Mouse (Mus musculus) forebrain, embryonic 13.5 days (tissue): ENCODE results near the gene Cxcl14. TPM values are rescaled to one million over a fixed set of nuclear protein-coding genes. Genes with fewer than 3 reads are reported as not detected.

ENCODE experiments used
- ATAC-seq: fragments of 200-750 bp; cut with Nextera tagmentation; 2 replicates; pipeline ENCODE4 v1.8.0; 2017
- H3K27ac ChIP-seq: fragments of 300-500 bp; sonication (generic); 2 replicates; pipeline ENCODE4 v1.5.1; 2015; ENCODE audit warnings: inconsistent platforms, mild to moderate bottlenecking, moderate library complexity
- H3K27me3 ChIP-seq: fragments of 300-500 bp; sonication (generic); 2 replicates; pipeline ENCODE4 v1.6.1; 2015; ENCODE audit warnings: mild to moderate bottlenecking, inconsistent platforms
- H3K36me3 ChIP-seq: fragments of 300-500 bp; sonication (generic); 2 replicates; pipeline ENCODE4 v1.6.1; 2015; ENCODE audit warnings: mild to moderate bottlenecking, inconsistent platforms; ENCODE audit not compliant: poor library complexity, severe bottlenecking
- H3K4me1 ChIP-seq: fragments of 300-500 bp; sonication (generic); 2 replicates; pipeline ENCODE4 v1.6.1; 2015; ENCODE audit warnings: inconsistent platforms
- H3K4me2 ChIP-seq: fragments of 300-500 bp; sonication (generic); 2 replicates; pipeline ENCODE4 v1.6.1; 2015; ENCODE audit warnings: inconsistent platforms, mild to moderate bottlenecking, moderate library complexity
- H3K4me3 ChIP-seq: fragments of 300-500 bp; sonication (generic); 2 replicates; pipeline ENCODE4 v1.5.1; 2015; ENCODE audit warnings: mild to moderate bottlenecking, inconsistent platforms
- H3K9ac ChIP-seq: fragments of 300-500 bp; sonication (generic); 2 replicates; pipeline ENCODE4 v1.6.1; 2015; ENCODE audit warnings: mild to moderate bottlenecking, inconsistent platforms
- H3K9me3 ChIP-seq: fragments of 300-500 bp; sonication (generic); replicated peaks from 2 replicates; pipeline ENCODE4 v1.6.1; 2016; ENCODE audit warnings: inconsistent platforms
- WGBS: fragments of 180-500 bp; shearing (Covaris S2); methylation state at CpG from one replicate; pipeline ENCODE4 v1.1.7; 2015; 5-methylcytosine and 5-hydroxymethylcytosine counted together
- polyA plus RNA-seq: library from polyadenylated mRNA; unstranded; fragments of >200 nt; fragmentation: Nextera tagmentation; extraction: Ambion mirVana; gene quantifications from 2 replicates; pipeline ENCODE4 v1.2.1, GENCODE M21; 2015

The Cxcl14 gene
- polyA plus RNA-seq, result 6.6 and 11.3 TPM in 2 replicates

DNA sequence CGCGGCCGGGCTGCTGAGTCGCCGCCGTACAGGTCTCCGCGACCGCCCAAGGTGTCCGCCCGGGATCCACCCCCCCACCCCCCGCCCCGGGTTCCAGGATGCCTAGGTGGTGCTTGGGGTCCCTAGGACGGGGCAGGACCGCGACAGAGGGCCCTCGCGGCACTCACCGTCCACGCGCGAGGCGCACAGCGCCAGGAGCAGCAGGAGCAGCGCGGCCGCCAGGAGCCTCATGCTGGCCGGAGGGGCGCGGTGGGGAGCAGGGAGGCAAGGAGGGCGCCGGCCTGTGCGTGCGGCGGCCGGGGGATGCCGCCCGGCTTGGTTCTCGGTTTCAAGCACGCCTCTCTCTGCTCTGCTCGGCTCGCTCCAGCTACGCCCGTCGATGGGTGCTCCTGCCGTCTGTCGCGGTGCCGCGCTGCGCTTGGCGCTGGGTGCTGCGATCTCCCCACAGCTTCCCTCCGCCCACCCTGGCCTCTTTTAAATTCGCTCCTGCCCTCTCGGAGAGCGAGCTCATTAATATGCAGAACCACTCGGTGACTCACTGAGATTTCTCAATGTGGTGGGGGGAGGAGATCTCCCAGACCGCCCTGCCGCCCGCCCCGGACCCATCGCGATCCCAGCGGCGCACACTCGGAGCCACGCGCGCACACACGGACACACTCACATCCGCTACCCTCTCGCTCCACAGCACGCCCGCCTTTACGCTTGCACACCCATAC is at the start of gene Cxcl14:
Cxcl14 (minus strand) TSS at position 609 of the 716 bp plus-strand sequence.
- peak; percentile 67 for ATAC-seq

DNA sequence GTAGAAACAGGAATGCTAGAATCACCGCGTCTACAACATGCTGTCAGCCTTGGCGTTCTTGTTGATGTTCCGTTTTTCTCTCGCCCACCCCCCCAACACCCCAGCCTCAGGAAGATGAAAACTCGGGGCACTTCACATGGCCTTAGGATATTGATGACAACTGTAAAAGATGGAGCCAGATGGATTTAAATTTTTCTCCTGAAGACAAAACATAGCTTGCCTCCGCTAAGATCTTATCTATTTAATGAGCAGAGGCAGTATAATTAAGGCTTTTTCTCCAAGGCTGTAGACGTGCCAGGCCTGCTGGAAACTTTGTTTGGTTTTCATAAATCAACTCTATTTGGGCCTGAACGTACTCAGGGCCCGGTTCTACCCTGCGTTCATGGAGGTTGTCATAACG is 48.0 kb upstream of the Cxcl14 start:
- Histone ChIP-seq H3K36me3 (no peaks in the 10 kb centered on the region), H3K4me1 (peaks cover 18% of the 10 kb centered on the region), H3K4me3 (no peak overlapping the region), H3K27ac (no peak overlapping the region), H3K9ac (no peak overlapping the region), H3K27me3 (no peaks in the 10 kb centered on the region), H3K9me3 (no peaks in the 10 kb centered on the region), H3K4me2 (no peak overlapping the region)
- no peak for ATAC-seq
- 91% methylated on average over 12 of the region's 12 CpGs for WGBS

More for the DNA sequence above, at the start of gene Cxcl14:
- peaks cover 23% of the 10 kb centered on the region for H3K4me1 ChIP-seq
- H3K9me3 ChIP-seq, result no peaks in the 10 kb centered on the region
- H3K9ac ChIP-seq, result peak within 1 kb of the TSS; percentile 63
- H3K4me3 ChIP-seq, result peak within 1 kb of the TSS; percentile 47
- under 1% methylated on average over 70 of the region's 76 CpGs for WGBS
- no peak within 1 kb of the TSS for H3K27ac ChIP-seq
- peaks cover 82% of the 10 kb centered on the region for H3K27me3 ChIP-seq
- H3K36me3 ChIP-seq, result no peaks in the 10 kb centered on the region
- peak within 1 kb of the TSS; percentile 88 for H3K4me2 ChIP-seq

DNA sequence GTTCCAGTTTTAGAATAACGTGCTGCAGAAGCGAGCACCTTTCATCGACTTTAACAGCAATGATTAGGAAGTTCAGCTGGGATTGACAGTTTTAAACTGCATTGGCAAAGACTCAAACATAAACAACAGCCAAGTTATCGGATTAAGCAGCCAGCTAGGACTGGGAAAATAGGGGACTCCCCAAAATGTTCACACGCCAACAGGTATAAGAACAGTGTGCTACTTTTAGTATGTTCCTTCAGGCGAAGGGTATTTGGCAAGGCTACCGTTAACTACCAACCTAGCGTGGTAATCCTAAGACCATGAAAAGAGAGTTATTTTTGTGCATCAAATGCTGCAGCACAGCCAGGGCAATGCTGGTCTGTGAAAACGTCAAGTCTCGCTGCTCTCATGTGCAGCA is 46.1 kb upstream of the Cxcl14 start:
- H3K4me1 ChIP-seq, result peaks cover 18% of the 10 kb centered on the region
- H3K9ac ChIP-seq, result no peak overlapping the region
- no peak overlapping the region for H3K4me3 ChIP-seq
- WGBS, result 38% methylated on average over 10 of the region's 10 CpGs
- H3K4me2 ChIP-seq, result no peak overlapping the region
- H3K36me3 ChIP-seq, result no peaks in the 10 kb centered on the region
- no peak overlapping the region for H3K27ac ChIP-seq
- no peak for ATAC-seq
- H3K9me3 ChIP-seq, result no peaks in the 10 kb centered on the region
- no peaks in the 10 kb centered on the region for H3K27me3 ChIP-seq

DNA sequence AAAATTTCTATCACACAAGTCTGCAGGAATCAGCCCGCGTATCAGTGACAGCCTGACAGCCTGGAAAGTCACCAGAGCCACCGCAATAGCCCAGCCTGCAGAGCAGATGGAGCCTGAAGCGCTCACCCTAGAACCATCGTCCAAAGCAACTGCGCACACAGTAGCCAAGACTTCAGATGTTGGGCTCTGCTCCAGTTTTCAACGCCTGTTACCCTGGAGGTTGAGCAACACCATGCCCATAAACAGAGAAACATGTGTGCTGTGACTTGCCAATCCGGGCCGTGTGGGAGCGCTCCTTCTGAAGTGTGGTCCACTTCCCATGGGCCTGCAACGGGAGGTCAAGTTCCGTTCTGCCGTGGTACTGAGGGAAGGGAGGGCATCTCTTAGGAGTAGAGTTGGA is 44.2 kb upstream of the Cxcl14 start:
- ATAC-seq, result no peak
- H3K4me3 ChIP-seq, result no peak overlapping the region
- H3K9me3 ChIP-seq, result no peaks in the 10 kb centered on the region
- 90% methylated on average over 13 of the region's 13 CpGs for WGBS
- no peak overlapping the region for H3K4me2 ChIP-seq
- no peak overlapping the region for H3K9ac ChIP-seq
- H3K27ac ChIP-seq, result no peak overlapping the region
- peaks cover 15% of the 10 kb centered on the region for H3K4me1 ChIP-seq
- no peaks in the 10 kb centered on the region for H3K36me3 ChIP-seq
- H3K27me3 ChIP-seq, result no peaks in the 10 kb centered on the region

DNA sequence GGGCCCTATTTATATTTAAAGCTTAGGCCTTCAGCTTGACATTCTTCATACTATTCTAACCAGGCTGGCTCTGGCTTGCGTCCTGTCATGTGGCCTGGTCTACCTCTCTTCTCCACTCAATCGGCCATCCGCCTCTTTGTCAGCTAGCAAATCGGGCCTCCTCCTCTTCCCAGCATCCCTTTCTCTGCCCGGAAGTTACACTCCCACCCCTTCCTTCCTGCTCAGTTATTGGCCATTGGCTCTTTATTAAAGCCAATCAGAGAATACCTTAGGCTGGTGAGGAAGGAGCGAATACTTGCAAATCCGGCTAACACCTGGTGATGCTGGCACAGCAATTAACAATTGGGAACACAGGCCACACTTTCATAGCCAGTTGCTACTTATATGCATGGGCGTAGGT is 43.5 kb upstream of the Cxcl14 start:
- Histone ChIP-seq H3K9me3 (no peaks in the 10 kb centered on the region), H3K4me3 (no peak overlapping the region), H3K27ac (no peak overlapping the region), H3K4me1 (peaks cover 19% of the 10 kb centered on the region), H3K27me3 (no peaks in the 10 kb centered on the region), H3K4me2 (no peak overlapping the region), H3K9ac (no peak overlapping the region), H3K36me3 (no peaks in the 10 kb centered on the region)
- WGBS, result 86% methylated on average over 8 of the region's 8 CpGs
- ATAC-seq, result no peak

DNA sequence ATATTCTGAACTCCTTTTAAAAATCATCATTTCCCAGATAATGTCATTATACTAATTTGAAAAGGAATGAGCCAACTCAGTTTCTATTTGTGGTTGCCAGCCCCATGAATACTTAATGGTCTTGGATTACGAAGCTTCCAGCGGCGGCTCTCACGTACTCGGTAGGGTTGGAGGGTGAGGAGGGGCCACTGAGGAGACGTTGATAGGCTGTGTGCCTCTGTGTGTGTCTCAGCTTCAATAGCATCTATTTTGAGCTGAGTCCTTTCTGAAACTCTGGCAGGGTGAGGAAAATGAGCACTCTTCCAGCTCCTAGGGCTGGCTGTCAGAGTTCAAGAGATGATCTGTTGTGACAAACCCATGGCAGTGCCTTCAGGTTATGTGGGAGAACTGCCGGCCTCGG is 40.6 kb upstream of the Cxcl14 start:
- no peak overlapping the region for H3K4me3 ChIP-seq
- no peak overlapping the region for H3K4me2 ChIP-seq
- H3K4me1 ChIP-seq, result peaks cover 13% of the 10 kb centered on the region
- no peak overlapping the region for H3K9ac ChIP-seq
- no peaks in the 10 kb centered on the region for H3K9me3 ChIP-seq
- ATAC-seq, result no peak
- no peak overlapping the region for H3K27ac ChIP-seq
- whole genome bisulfite sequencing, result 40% methylated on average over 8 of the region's 8 CpGs
- no peaks in the 10 kb centered on the region for H3K36me3 ChIP-seq
- no peaks in the 10 kb centered on the region for H3K27me3 ChIP-seq

DNA sequence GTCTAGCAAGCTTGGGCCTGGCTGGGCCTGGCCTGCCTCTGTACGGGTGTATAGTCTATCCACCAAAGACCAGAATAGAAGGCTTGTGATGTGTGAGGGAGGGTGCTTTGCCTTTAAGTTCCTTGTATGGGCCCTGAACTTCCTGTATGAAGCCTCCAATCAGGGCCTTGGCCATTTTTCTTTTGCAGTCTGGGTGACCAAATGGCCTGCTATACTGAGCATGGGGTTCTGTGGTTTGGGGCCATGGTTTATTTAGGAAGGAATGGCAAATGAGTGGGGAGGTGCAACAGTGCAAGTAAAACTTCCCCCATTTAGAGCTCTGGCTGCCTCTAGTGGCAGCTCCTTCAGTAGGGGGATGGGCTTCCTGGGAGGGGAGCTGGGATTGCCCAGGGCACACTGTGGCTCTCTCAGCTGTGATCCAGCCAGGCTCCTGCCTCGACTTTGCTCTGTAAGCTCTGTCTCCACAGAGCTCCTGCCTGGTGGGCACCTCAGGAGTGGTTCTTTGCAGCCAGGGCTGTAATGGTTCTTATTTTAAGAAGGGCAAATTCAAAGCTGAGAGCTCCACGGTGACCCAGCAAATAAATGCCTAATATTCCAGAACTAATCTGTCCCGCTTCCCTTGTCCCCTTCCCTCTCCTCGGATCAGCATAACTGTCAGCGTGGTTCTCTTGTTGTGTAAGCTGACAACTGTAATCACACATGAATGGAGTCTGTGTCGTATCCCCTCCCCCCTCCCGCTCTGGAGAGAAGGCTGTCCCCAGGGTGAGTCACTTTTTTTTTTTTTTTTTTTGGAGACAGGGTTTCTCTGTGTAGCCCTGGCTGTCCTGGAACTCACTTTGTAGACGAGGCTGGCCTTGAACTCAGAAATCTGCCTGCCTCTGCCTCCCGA is 38.7 kb upstream of the Cxcl14 start:
- WGBS, result 56% methylated on average over 10 of the region's 10 CpGs
- Histone ChIP-seq H3K9me3 (no peaks in the 10 kb centered on the region), H3K36me3 (no peaks in the 10 kb centered on the region), H3K27ac (no peak overlapping the region), H3K9ac (no peak overlapping the region), H3K4me2 (no peak overlapping the region), H3K4me3 (no peak overlapping the region), H3K4me1 (peaks cover 20% of the 10 kb centered on the region), H3K27me3 (no peaks in the 10 kb centered on the region)
- no peak for ATAC-seq

DNA sequence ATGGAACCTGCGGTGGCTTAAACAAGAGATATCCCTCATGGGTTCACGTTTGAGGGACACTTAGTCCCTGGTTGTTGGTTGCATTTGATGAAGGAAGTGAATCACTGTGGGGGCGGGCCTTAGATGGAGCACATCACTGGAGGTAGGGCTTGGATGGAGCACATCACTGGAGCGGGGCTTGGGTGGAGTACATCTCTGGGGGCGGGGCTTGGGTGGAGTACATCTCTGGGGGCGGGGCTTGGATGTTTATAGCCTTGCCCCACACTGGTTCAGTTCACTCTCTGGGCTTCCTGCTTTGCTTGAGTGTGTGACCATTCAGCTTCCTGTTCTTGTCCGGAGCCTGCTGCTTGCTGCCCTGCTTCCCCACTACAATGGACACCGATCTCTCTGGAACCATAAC is 37.9 kb upstream of the Cxcl14 start:
- H3K9me3 ChIP-seq, result no peaks in the 10 kb centered on the region
- WGBS, result 85% methylated on average over 8 of the region's 8 CpGs
- no peaks in the 10 kb centered on the region for H3K27me3 ChIP-seq
- H3K27ac ChIP-seq, result no peak overlapping the region
- H3K4me2 ChIP-seq, result no peak overlapping the region
- peaks cover 26% of the 10 kb centered on the region for H3K4me1 ChIP-seq
- H3K9ac ChIP-seq, result no peak overlapping the region
- no peak overlapping the region for H3K4me3 ChIP-seq
- no peak for ATAC-seq
- H3K36me3 ChIP-seq, result no peaks in the 10 kb centered on the region

DNA sequence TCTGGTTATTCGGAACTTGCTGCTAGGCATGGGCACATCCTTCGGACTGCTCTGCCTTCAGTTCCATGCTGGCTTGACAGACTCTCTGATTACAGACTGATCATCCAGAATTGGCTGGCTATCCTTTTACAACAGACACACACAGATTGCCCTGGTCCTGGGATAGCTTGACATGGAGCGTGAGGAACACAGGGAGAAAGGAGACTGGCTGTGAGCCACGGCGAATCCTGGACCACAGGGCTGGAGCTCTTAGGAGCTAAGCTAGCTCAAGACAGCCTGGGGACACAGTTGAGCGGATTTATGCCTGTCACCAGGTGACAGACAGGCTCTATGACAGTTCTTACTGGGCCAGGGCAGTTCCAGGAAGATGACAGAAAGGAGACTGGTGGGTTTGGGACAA is 36.0 kb upstream of the Cxcl14 start:
- Histone ChIP-seq H3K9ac (no peak overlapping the region), H3K27ac (no peak overlapping the region), H3K9me3 (no peaks in the 10 kb centered on the region), H3K36me3 (no peaks in the 10 kb centered on the region), H3K4me3 (no peak overlapping the region), H3K4me1 (peaks cover 26% of the 10 kb centered on the region), H3K4me2 (no peak overlapping the region), H3K27me3 (no peaks in the 10 kb centered on the region)
- 83% methylated on average over 6 of the region's 6 CpGs for WGBS
- no peak for ATAC-seq

DNA sequence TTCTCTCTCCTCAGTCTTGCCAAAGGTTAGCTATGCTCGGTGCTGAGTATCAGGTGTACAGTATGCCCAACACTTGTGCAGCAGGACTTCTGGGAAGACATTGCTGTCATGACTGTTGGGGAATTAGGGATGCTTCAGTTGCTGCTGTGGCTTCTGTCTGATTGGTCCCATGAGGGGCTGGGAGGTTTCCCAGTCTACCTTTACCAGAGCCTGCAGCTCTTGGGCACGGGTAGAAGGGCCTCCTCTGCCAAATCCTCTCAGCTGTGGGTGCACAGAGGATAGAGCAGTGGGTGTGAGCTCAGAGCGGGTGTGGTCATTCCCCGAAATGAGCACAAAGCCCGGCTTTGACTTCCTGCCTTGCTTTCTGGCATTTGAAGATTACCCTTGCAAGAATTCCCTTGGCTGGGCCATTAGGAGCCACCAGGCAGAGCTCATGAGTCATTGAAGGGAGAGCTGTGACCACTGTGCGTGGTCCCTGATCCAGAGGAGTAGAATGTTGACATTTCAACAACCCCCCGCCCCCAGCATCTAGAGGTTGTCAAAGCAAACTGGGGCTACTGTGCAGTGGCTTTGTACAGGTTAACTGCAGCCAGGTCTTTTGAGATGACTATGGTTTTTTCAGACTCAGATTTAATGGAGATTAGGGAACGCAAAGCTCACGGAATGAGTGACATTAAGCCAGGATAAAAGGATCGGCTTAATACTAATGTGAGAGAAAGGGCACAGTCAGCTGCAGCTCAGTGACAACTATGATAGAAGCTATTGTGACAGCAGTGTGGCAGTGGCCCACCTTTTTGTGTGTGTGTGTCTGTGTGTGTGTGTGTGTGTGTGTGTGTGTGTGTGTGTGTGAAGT is 34.5 kb upstream of the Cxcl14 start:
- Histone ChIP-seq H3K9ac (no peak overlapping the region), H3K27ac (no peak overlapping the region), H3K27me3 (no peaks in the 10 kb centered on the region), H3K4me3 (no peak overlapping the region), H3K9me3 (no peaks in the 10 kb centered on the region), H3K36me3 (no peaks in the 10 kb centered on the region), H3K4me2 (no peak overlapping the region), H3K4me1 (peaks cover 23% of the 10 kb centered on the region)
- ATAC-seq, result no peak
- WGBS, result 43% methylated on average over 10 of the region's 10 CpGs

DNA sequence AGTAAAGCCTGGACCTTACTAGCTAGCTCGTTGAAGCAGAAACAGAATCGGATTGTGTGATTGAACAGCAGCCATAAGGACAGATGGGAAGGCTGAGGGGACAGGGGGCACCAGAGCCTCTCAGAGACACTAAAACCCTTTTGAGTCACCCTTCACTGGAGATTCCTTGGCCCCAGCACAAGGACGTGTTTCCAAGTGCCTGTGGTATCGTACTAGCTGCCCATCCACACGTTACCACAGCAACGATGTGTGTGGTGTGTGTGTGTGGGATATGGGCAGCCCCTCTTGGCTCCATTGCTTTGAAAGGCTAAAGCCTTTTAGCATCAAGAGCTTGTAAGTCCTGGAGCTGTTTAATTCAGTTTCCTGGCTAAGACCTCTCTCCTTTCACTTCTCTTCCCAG is 33.4 kb upstream of the Cxcl14 start:
- no peak overlapping the region for H3K4me3 ChIP-seq
- no peak overlapping the region for H3K4me2 ChIP-seq
- H3K4me1 ChIP-seq, result peaks cover 18% of the 10 kb centered on the region
- H3K27me3 ChIP-seq, result no peaks in the 10 kb centered on the region
- ATAC-seq, result no peak
- H3K27ac ChIP-seq, result no peak overlapping the region
- WGBS, result 67% methylated on average over 6 of the region's 6 CpGs
- no peak overlapping the region for H3K9ac ChIP-seq
- no peaks in the 10 kb centered on the region for H3K36me3 ChIP-seq
- H3K9me3 ChIP-seq, result no peaks in the 10 kb centered on the region

DNA sequence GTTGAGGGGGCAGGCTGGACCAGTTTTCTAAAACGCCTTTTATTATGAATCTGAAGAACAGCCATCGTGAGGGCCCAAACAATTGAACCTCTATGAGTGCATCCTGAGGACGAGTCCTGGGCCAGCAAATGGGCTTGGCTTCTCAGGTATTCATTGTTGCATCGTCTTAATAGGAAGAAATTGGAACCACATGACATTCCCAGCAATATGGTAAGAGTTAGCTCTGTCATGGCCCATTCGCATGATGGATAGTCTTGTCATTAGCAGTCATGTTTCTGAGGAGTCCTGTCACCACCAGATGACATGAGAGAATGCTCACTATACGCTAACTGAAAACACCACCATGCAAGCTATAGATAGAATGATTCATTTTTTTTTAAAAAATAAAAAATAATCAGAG is 32.8 kb upstream of the Cxcl14 start:
- no peak overlapping the region for H3K9ac ChIP-seq
- WGBS, result 85% methylated on average over 6 of the region's 6 CpGs
- H3K4me1 ChIP-seq, result peaks cover 15% of the 10 kb centered on the region
- H3K27ac ChIP-seq, result no peak overlapping the region
- H3K4me3 ChIP-seq, result no peak overlapping the region
- H3K9me3 ChIP-seq, result no peaks in the 10 kb centered on the region
- H3K36me3 ChIP-seq, result no peaks in the 10 kb centered on the region
- no peak for ATAC-seq
- no peaks in the 10 kb centered on the region for H3K27me3 ChIP-seq
- H3K4me2 ChIP-seq, result no peak overlapping the region
